Mouse (Mus musculus): ENCODE results near the gene Efna4.

The Efna4 gene

GRCm38 (mm10) chr3:89337721-89338578, at the start of gene Efna4:
Gene Efna4 (minus strand): TSS chr3:89338028.
- peak; percentile 85 for DNase-seq (ENCODE audit: low spot score)

- DNase-seq (ENCODE audit: low spot score): no peak
These were observed 48.9 kb upstream of the Efna4 start for GRCm38 (mm10) chr3:89386438-89387420.

- no peak for DNase-seq (ENCODE audit: low spot score)
These were observed 47.6 kb upstream of the Efna4 start for GRCm38 (mm10) chr3:89385451-89385850.

- no peak for DNase-seq (ENCODE audit: low spot score)
These were observed 46.7 kb upstream of the Efna4 start for GRCm38 (mm10) chr3:89384331-89385076.

GRCm38 (mm10) chr3:89383651-89384255, 45.9 kb upstream of the Efna4 start:
- no peak for DNase-seq (ENCODE audit: low spot score)

GRCm38 (mm10) chr3:89382950-89383349, 45.1 kb upstream of the Efna4 start:
- DNase-seq (ENCODE audit: low spot score): no peak

DNA sequence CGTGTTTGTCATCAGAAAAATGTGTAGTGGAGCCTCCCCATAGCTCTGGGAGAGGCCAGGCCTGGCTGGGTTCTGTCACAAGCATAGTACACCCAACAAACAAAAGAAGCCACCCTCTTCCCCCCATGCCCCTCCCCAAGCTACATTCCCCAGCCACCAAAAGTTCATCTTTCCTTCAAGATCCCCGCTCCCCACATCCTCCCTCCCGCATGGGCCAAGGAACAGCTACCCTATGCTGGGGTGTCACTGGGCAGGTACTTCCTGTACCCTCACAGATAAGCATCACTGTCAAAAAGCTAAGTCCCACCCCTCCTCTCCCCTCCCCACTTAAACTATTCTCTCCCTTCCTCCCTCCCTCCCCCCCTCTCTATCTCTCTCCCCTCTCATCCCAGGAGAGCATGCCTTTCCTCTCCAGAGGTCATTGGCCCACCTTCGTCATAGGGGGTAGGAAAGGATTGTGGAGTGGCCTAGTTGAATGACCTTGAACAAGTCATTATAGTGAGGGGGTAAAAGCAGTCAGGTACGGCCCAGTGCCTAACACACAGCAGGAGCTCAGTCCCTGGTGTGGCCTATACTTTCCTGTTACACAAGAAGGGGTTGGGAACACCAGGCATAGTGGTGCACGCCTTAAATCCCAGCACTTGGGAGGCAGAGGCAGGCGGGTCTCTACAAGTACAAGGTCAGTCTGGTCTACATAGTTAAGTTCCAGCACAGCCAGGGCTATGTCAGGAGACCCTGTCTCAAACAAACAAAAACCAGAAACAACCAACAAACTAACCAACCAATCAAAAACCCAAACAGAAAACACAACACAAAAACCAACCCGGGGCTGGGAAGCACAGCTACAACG, 44.4 kb upstream of the Efna4 start:
- no peak for DNase-seq (ENCODE audit: low spot score)

DNA sequence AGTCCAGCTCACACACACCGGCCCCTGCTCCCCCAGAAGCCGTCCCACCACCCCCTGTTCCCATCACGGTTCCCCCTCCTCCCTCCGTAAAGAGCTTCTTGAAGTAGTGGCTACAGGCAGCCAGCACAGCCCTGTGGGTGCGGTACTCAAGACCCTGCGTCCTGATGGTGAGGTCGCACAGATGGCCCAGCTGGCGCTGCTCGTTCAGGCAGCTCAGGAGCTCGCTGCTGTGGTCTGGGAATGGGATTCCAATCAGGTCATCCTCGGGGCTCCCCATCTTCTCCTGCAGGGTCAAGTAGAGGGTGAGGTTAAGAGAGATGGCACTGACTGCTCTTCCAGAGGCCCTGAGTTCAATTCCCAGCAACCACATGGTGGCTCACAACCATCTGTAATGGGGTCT, 43.4 kb upstream of the Efna4 start:
- DNase-seq (ENCODE audit: low spot score): no peak

DNA sequence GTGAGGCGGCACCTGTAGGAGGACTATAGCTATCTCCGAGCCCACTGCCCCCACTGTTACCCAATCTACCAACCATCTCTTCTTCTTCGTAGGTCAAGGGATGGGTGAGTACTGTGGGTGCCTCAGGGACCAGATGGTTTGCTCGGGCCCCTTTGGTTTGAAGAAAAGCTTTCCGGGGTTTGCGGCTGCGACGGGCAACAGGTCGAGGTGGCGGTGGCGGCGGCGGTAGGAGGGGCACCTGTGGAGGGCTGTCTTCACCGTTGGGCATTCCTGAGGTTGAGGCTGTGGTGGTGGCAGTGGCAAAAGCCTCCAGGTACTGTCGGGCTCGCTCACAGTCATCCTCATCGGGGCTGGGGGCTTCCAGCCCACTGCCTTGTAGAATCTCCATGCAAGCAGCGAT, 42.9 kb upstream of the Efna4 start:
- no peak for DNase-seq (ENCODE audit: low spot score)

DNA sequence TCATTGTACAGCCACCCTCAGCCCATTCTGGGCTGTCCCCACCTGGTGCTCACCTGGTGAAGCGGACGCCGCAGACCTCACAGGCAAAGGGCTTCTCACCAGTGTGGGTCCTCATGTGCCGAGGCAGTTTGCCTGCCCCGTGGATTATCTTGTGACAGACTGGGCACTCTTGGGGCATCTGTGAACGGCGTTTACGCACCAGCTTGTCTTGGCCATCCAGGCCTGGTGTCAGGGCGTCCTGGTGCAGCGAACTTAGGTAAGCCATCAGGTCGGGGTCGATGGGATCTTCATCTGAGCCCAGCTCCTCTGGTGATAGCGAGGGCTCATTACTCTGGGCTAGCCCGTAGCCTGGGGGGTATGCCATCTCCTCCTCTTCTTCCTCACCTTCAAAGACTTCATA, 42.5 kb upstream of the Efna4 start:
- DNase-seq (ENCODE audit: low spot score): no peak

GRCm38 (mm10) chr3:89379388-89380131, 41.7 kb upstream of the Efna4 start:
- DNase-seq (ENCODE audit: low spot score): no peak

GRCm38 (mm10) chr3:89378394-89379067, 40.7 kb upstream of the Efna4 start:
- DNase-seq (ENCODE audit: low spot score): peak; percentile 87

GRCm38 (mm10) chr3:89377831-89378230, 40.0 kb upstream of the Efna4 start:
- DNase-seq (ENCODE audit: low spot score): no peak

DNA sequence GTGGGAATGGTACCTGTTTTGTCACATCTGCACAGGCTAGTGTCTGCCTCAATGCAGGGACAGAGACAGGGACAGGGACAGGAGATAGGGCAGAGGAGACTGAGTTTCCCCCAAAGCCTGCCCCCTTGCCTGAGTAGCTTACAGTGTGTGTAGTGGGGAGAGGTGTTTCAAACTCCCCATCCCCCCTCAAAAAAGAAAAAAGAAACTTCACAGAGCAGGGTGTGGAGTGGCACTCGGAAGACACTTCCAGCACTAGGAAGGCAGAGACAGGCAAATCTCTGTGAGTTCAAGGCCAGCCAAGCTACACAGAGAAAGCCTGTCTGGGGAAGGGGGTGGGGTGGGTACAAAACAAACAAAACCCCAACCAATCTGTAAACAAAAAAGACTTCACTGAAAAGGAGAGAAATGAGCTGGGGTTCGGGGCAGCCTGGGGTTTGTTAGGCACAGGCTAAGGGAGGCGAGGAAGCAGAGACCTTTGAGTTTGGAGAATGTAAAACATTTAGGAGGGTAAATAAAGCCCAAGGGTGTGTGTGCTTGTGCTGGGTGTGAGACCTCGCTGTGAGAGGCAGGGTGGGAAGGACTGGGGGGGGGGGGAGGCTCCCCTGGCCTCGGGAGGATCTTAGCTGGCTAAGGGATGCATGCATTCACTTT, 35.9 kb upstream of the Efna4 start:
- DNase-seq (ENCODE audit: low spot score): no peak

GRCm38 (mm10) chr3:89367338-89367737, 29.5 kb upstream of the Efna4 start:
- peak; percentile 59 for DNase-seq (ENCODE audit: low spot score)

- DNase-seq (ENCODE audit: low spot score): peak; percentile 58
These were observed 27.9 kb upstream of the Efna4 start for GRCm38 (mm10) chr3:89365486-89366414.

GRCm38 (mm10) chr3:89365153-89365485, 27.3 kb upstream of the Efna4 start, which contains the start of gene Dcst1:
Gene Dcst1 (minus strand): TSS chr3:89365253.
- DNase-seq (ENCODE audit: low spot score): no peak

DNA sequence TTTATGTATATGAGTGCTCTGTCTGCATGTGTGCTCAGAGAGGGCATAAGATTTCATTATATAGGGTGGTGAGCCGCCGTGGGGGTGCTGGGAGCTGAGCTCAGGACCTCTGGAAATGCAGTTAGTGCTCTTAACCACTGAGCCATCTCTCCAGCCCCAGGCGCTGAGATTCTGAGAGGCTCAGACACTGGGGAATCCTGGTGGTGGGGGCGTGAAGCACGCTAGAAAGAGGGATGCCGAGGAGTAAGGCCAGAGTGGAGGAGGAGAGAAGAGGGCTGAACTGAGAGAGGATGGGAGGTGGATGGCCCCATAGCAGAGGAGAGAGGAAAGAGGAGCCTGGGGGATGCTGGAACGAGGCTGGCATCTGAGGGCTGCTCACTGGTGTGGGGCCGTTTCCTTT, 26.8 kb upstream of the Efna4 start:
- DNase-seq (ENCODE audit: low spot score): no peak

Data from yolk sac, embryonic 10.5 days (tissue).